Mouse (Mus musculus): ENCODE results near the gene Commd1. TPM values are rescaled to one million over a fixed set of nuclear protein-coding genes. Genes with fewer than 3 reads are reported as not detected.

The Commd1 gene
- polyA plus RNA-seq, 1 experiment from 2014 or later = 237 TPM

- Histone ChIP-seq H3K4me1 (ENCODE audit: control insufficient read depth, insufficient read depth, low read depth, low read length) (peaks cover 44% of the 10 kb centered on the region), H3K36me3 (ENCODE audit: control insufficient read depth, insufficient read depth, low read length) (peaks cover 2% of the 10 kb centered on the region; the same call in 1 of the 2 replicates), H3K9ac (ENCODE audit: low read depth, low read length) (no peak overlapping the region), H3K9me3 (ENCODE audit: control insufficient read depth, low read length) (no peaks in the 10 kb centered on the region), H3K27ac (ENCODE audit: low read depth, low read length) (no peak overlapping the region), H3K27me3 (replicated peaks; ENCODE audit: control insufficient read depth, insufficient read depth, low read length) (no peaks in the 10 kb centered on the region), H3K4me3 (ENCODE audit: low read length) (no peak overlapping the region), H3K4me2 (ENCODE audit: low read length) (no peak overlapping the region)
- no peak for ATAC-seq
- WGBS = 90% methylated on average over 1 of the region's 1 CpGs
These were observed 3.0 kb downstream of the Commd1 start for GRCm38 (mm10) chr11:22979221-22979620.

DNA sequence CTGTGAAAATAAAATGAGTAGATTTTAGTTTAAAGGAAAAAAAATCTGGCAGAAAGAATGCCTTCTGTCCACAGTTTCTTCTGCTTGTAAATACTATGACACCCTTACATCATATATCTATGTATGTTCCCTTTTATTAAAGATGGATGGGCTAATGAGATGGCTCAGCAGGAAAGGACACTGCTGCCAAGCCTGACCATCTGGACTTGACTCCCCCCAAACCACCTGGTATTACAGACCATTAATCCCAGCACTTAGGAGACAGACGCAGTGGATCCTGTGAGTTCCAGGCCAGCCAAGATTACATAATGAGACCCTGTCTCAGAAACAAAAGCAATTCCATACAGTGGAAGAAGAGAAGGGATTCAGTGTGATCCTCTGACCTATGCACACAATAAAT, 3.5 kb downstream of the Commd1 start:
- peaks cover 6% of the 10 kb centered on the region for H3K36me3 ChIP-seq (ENCODE audit: control insufficient read depth, insufficient read depth, low read length)
- no peak overlapping the region for H3K4me2 ChIP-seq (ENCODE audit: low read length)
- H3K9ac ChIP-seq (ENCODE audit: low read depth, low read length) = no peak overlapping the region
- ATAC-seq = peak; percentile 3; the same call in 1 of the 2 replicates
- H3K4me1 ChIP-seq (ENCODE audit: control insufficient read depth, insufficient read depth, low read depth, low read length) = peaks cover 46% of the 10 kb centered on the region
- no peaks in the 10 kb centered on the region for H3K9me3 ChIP-seq (ENCODE audit: control insufficient read depth, low read length)
- no peak overlapping the region for H3K4me3 ChIP-seq (ENCODE audit: low read length)
- 29% methylated on average over 1 of the region's 1 CpGs for WGBS
- no peak overlapping the region for H3K27ac ChIP-seq (ENCODE audit: low read depth, low read length)
- no peaks in the 10 kb centered on the region for H3K27me3 ChIP-seq (replicated peaks; ENCODE audit: control insufficient read depth, insufficient read depth, low read length)

DNA sequence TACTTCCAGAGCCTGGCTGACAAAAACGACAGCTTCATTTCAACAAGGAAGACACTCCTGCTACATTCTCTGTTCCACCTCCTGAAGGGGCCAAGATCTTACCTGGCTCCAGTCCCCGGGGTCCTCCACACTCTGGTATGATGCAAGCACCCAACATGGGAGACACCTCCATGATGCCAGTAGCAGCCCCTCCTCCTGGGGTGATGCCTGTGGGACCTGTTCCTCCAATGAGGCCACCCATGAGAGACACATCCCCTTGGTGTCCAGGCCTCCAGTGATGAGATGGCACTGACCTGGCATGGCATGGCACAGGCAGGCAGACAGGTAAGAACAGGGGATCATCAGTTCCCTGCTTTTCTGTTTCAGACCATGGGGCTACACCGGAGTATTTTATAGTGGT, 4.0 kb downstream of the Commd1 start:
- Histone ChIP-seq H3K36me3 (ENCODE audit: control insufficient read depth, insufficient read depth, low read length) (peaks cover 10% of the 10 kb centered on the region), H3K9me3 (ENCODE audit: control insufficient read depth, low read length) (0 out of 2 replicates have a peak, but pooled peaks cover 3% of the 10 kb centered on the region), H3K4me1 (ENCODE audit: control insufficient read depth, insufficient read depth, low read depth, low read length) (peaks cover 46% of the 10 kb centered on the region), H3K27me3 (replicated peaks; ENCODE audit: control insufficient read depth, insufficient read depth, low read length) (no peaks in the 10 kb centered on the region), H3K4me3 (ENCODE audit: low read length) (no peak overlapping the region), H3K4me2 (ENCODE audit: low read length) (no peak overlapping the region), H3K27ac (ENCODE audit: low read depth, low read length) (no peak overlapping the region), H3K9ac (ENCODE audit: low read depth, low read length) (no peak overlapping the region)
- no peak for ATAC-seq
- 82% methylated on average over 3 of the region's 3 CpGs for WGBS

DNA sequence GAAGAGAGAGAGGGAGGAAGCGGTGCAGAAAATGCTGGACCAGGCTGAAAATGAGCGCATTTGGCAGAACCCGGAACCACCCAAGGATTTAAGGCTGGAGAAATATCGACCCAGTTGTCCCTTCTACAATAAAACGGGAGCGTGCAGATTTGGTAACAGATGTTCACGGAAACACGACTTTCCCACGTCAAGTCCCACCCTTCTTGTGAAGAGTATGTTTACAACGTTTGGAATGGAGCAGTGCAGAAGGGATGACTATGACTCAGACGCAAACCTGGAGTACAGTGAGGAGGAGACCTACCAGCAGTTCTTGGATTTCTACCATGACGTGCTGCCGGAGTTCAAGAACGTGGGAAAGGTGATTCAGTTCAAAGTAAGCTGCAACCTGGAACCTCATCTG, 8.6 kb downstream of the Commd1 start:
- no peaks in the 10 kb centered on the region for H3K27me3 ChIP-seq (replicated peaks; ENCODE audit: control insufficient read depth, insufficient read depth, low read length)
- no peak for ATAC-seq
- H3K4me3 ChIP-seq (ENCODE audit: low read length) = peak overlapping the region; percentile 61
- 58% methylated on average over 14 of the region's 14 CpGs for WGBS
- peaks cover 16% of the 10 kb centered on the region for H3K9me3 ChIP-seq (ENCODE audit: control insufficient read depth, low read length)
- peaks cover 10% of the 10 kb centered on the region for H3K36me3 ChIP-seq (ENCODE audit: control insufficient read depth, insufficient read depth, low read length)
- H3K4me2 ChIP-seq (ENCODE audit: low read length) = peak overlapping the region; percentile 71
- peaks cover 29% of the 10 kb centered on the region for H3K4me1 ChIP-seq (ENCODE audit: control insufficient read depth, insufficient read depth, low read depth, low read length)
- H3K9ac ChIP-seq (ENCODE audit: low read depth, low read length) = peak overlapping the region; percentile 60
- H3K27ac ChIP-seq (ENCODE audit: low read depth, low read length) = peak overlapping the region; percentile 59

GRCm38 (mm10) chr11:22972746-22973526, 9.2 kb downstream of the Commd1 start:
- Histone ChIP-seq H3K27me3 (replicated peaks; ENCODE audit: control insufficient read depth, insufficient read depth, low read length) (no peaks in the 10 kb centered on the region), H3K9ac (ENCODE audit: low read depth, low read length) (peak overlapping the region; percentile 70), H3K36me3 (ENCODE audit: control insufficient read depth, insufficient read depth, low read length) (peaks cover 10% of the 10 kb centered on the region), H3K4me2 (ENCODE audit: low read length) (peak overlapping the region; percentile 71), H3K9me3 (ENCODE audit: control insufficient read depth, low read length) (peaks cover 16% of the 10 kb centered on the region), H3K4me3 (ENCODE audit: low read length) (peak overlapping the region; percentile 61), H3K27ac (ENCODE audit: low read depth, low read length) (peak overlapping the region; percentile 83), H3K4me1 (ENCODE audit: control insufficient read depth, insufficient read depth, low read depth, low read length) (peaks cover 25% of the 10 kb centered on the region)
- 51% methylated on average over 44 of the region's 46 CpGs for WGBS
- peak; percentile 72 for ATAC-seq

- 57% methylated on average over 56 of the region's 56 CpGs for WGBS
- Histone ChIP-seq H3K4me3 (ENCODE audit: low read length) (peak within 1 kb of the TSS; percentile 61), H3K4me2 (ENCODE audit: low read length) (peak within 1 kb of the TSS; percentile 52), H3K9ac (ENCODE audit: low read depth, low read length) (peak within 1 kb of the TSS; percentile 70), H3K36me3 (ENCODE audit: control insufficient read depth, insufficient read depth, low read length) (peaks cover 12% of the 10 kb centered on the region), H3K4me1 (ENCODE audit: control insufficient read depth, insufficient read depth, low read depth, low read length) (peaks cover 20% of the 10 kb centered on the region), H3K27ac (ENCODE audit: low read depth, low read length) (peak within 1 kb of the TSS; percentile 83), H3K9me3 (ENCODE audit: control insufficient read depth, low read length) (peaks cover 22% of the 10 kb centered on the region), H3K27me3 (replicated peaks; ENCODE audit: control insufficient read depth, insufficient read depth, low read length) (no peaks in the 10 kb centered on the region)
- peak; percentile 90 for ATAC-seq
These were observed 10.1 kb downstream of the Commd1 start, which contains the start of gene Zrsr1 for GRCm38 (mm10) chr11:22971835-22972709. TSS of gene Zrsr1 (plus strand) at chr11:22972005.

- 95% methylated on average over 1 of the region's 1 CpGs for WGBS
These were observed 11.6 kb downstream of the Commd1 start for GRCm38 (mm10) chr11:22970546-22970945.

DNA sequence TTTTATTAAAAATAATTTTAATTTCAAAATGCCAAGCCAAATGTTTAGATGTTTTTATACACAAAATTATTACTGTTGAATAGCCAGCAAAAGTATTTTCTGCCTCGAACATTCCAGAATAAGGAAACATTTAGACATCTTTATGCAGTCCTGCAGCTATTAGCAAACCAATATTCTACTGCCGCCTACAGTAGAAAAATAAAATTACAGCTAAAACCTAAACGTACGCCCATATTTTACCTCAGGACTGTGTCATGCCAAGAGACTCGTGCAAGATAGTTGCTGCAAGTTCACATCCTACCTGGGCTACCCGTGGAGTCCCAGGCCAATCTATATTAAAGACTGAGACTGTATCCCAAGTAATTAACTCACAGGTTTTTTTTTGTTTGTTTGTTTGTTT, 12.7 kb downstream of the Commd1 start:
- no peak for ATAC-seq
- Histone ChIP-seq H3K36me3 (ENCODE audit: control insufficient read depth, insufficient read depth, low read length) (peaks cover 12% of the 10 kb centered on the region), H3K9ac (ENCODE audit: low read depth, low read length) (no peak overlapping the region), H3K9me3 (ENCODE audit: control insufficient read depth, low read length) (peaks cover 26% of the 10 kb centered on the region), H3K27ac (ENCODE audit: low read depth, low read length) (no peak overlapping the region), H3K4me2 (ENCODE audit: low read length) (no peak overlapping the region), H3K4me3 (ENCODE audit: low read length) (no peak overlapping the region), H3K4me1 (ENCODE audit: control insufficient read depth, insufficient read depth, low read depth, low read length) (peaks cover 5% of the 10 kb centered on the region), H3K27me3 (replicated peaks; ENCODE audit: control insufficient read depth, insufficient read depth, low read length) (no peaks in the 10 kb centered on the region)
- WGBS = 66% methylated on average over 6 of the region's 6 CpGs

More at GRCm38 (mm10) chr11:22970546-22970945, 11.6 kb downstream of the Commd1 start:
- no peak overlapping the region for H3K4me2 ChIP-seq (ENCODE audit: low read length)
- no peak overlapping the region for H3K9ac ChIP-seq (ENCODE audit: low read depth, low read length)
- no peak overlapping the region for H3K4me3 ChIP-seq (ENCODE audit: low read length)
- H3K36me3 ChIP-seq (ENCODE audit: control insufficient read depth, insufficient read depth, low read length) = peaks cover 12% of the 10 kb centered on the region
- H3K27me3 ChIP-seq (replicated peaks; ENCODE audit: control insufficient read depth, insufficient read depth, low read length) = no peaks in the 10 kb centered on the region
- ATAC-seq = no peak
- peaks cover 26% of the 10 kb centered on the region for H3K9me3 ChIP-seq (ENCODE audit: control insufficient read depth, low read length)
- peaks cover 8% of the 10 kb centered on the region for H3K4me1 ChIP-seq (ENCODE audit: control insufficient read depth, insufficient read depth, low read depth, low read length)
- H3K27ac ChIP-seq (ENCODE audit: low read depth, low read length) = no peak overlapping the region

GRCm38 (mm10) chr11:22965503-22965902, 16.7 kb downstream of the Commd1 start:
- Histone ChIP-seq H3K36me3 (ENCODE audit: control insufficient read depth, insufficient read depth, low read length) (0 out of 2 replicates have a peak, but pooled peaks cover 2% of the 10 kb centered on the region), H3K9ac (ENCODE audit: low read depth, low read length) (no peak overlapping the region), H3K27me3 (replicated peaks; ENCODE audit: control insufficient read depth, insufficient read depth, low read length) (no peaks in the 10 kb centered on the region), H3K4me1 (ENCODE audit: control insufficient read depth, insufficient read depth, low read depth, low read length) (no peaks in the 10 kb centered on the region), H3K9me3 (ENCODE audit: control insufficient read depth, low read length) (peaks cover 10% of the 10 kb centered on the region), H3K27ac (ENCODE audit: low read depth, low read length) (no peak overlapping the region), H3K4me2 (ENCODE audit: low read length) (no peak overlapping the region), H3K4me3 (ENCODE audit: low read length) (no peak overlapping the region)
- ATAC-seq = no peak
- 85% methylated on average over 4 of the region's 4 CpGs for WGBS
